Mouse (Mus musculus) midbrain, embryonic 10.5 days (tissue): ENCODE results near the gene Gm37240. TPM values are rescaled to one million over a fixed set of nuclear protein-coding genes. Genes with fewer than 3 reads are reported as not detected.
"Not testable (repeated sequence)": the region's sequence is repeated elsewhere in the genome, so short reads cannot be mapped to it uniquely, and the experiment has no call there.

Source experiments
- DNase-seq: peaks from one replicate; pipeline ENCODE4 v3.0.0-alpha.2; 2017; ENCODE audit warnings: low spot score
- H3K27ac ChIP-seq: fragments of 300-500 bp; sonication (generic); replicated peaks from 2 replicates; pipeline ENCODE4 v1.5.1; 2016; ENCODE audit warnings: mild to moderate bottlenecking
- H3K27me3 ChIP-seq: fragments of 300-500 bp; sonication (generic); 2 replicates; pipeline ENCODE4 v1.6.1; 2016; ENCODE audit warnings: low read depth, mild to moderate bottlenecking; ENCODE audit not compliant: poor library complexity, severe bottlenecking
- H3K36me3 ChIP-seq: fragments of 300-500 bp; sonication (generic); 2 replicates; pipeline ENCODE4 v1.6.1; 2016; ENCODE audit warnings: mild to moderate bottlenecking, moderate library complexity
- H3K4me1 ChIP-seq: fragments of 300-500 bp; sonication (generic); 2 replicates; pipeline ENCODE4 v1.6.1; 2016
- H3K4me3 ChIP-seq: fragments of 300-500 bp; sonication (generic); 2 replicates; pipeline ENCODE4 v1.5.1; 2016; ENCODE audit warnings: mild to moderate bottlenecking, moderate library complexity
- H3K9me3 ChIP-seq: fragments of 300-500 bp; sonication (generic); replicated peaks from 2 replicates; pipeline ENCODE4 v1.6.1; 2016; ENCODE audit warnings: mild to moderate bottlenecking
- WGBS: fragments of 180-500 bp; shearing (Covaris S2); methylation state at CpG from one replicate; pipeline ENCODE4 v1.1.7; 2016; 5-methylcytosine and 5-hydroxymethylcytosine counted together
- polyA plus RNA-seq: library from polyadenylated mRNA; unstranded; fragments of >200 nt; fragmentation: Nextera tagmentation; extraction: Ambion mirVana; gene quantifications from 2 replicates; pipeline ENCODE4 v1.2.1, GENCODE M21; 2016

The Gm37240 gene
- polyA plus RNA-seq, 1 experiment from 2014 or later: 0.44 TPM

DNA sequence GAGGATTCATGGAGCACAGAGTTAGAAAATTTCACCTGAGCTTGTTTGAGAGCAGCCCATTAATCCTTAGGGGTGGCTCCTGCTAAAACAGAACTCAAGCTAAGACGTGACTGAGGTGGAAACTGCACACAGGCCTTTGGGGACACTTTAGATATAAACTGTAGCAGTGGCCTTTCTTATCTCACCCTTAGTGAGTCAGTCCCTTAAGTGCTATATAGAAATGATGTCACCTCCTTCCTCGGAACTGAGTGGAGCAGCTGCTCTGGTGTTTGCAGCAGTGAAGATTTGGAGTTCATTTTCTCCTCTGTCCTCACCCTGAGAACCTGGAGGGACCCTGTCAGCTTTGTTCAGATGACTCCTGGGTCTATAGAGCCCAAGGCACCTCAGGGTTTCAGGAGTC is 298.6 kb downstream of the Gm37240 start:
- Histone ChIP-seq H3K9me3 (no peaks in the 10 kb centered on the region), H3K27ac (no peak overlapping the region), H3K4me1 (no peaks in the 10 kb centered on the region), H3K36me3 (no peaks in the 10 kb centered on the region), H3K4me3 (no peak overlapping the region), H3K27me3 (no peaks in the 10 kb centered on the region)
- DNase-seq: no peak
- WGBS: 80% methylated on average over 2 of the region's 2 CpGs

DNA sequence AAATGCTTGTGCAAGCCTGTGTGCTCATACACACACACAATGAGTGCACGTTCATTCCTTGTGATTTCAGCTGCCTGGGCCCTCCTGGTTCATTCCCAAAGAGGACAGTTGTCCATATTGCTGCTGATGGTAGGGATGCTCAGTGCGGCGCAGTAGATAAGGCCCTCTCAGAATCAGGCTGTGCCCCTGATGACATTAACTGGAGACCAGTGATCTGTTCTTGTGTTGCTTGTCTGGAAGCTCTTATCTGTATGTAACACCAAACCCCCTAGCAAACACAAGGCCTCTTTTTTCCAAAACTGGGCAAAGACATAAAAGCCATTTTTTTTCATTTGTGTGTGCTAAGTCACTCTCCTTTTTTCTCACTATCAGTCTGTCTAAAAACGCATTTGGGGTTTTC is 302.4 kb downstream of the Gm37240 start:
- H3K36me3 ChIP-seq: no peaks in the 10 kb centered on the region
- no peak for DNase-seq
- no peaks in the 10 kb centered on the region for H3K27me3 ChIP-seq
- WGBS: 84% methylated on average over 4 of the region's 4 CpGs
- H3K4me1 ChIP-seq: no peaks in the 10 kb centered on the region
- no peaks in the 10 kb centered on the region for H3K9me3 ChIP-seq
- H3K4me3 ChIP-seq: no peak overlapping the region
- no peak overlapping the region for H3K27ac ChIP-seq

DNA sequence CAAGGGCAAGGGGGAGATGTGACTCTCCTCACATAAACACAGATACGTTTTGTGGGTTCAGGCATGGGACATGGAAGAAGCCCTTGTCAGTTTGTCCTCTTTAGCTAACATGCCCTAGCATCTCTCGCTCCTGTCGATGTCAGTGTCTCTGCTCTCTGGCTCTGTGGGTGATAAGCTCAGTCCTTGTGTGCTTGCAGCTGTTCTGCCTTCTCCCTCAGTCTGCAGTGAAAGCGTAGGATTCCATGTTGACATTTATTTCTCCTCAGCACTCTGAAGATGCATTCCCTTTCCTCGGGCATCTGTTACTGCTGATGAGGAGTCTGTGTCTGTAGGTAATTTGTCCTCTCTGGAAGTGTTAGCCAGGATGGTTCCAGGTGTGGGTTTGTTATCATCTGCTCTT is 304.1 kb downstream of the Gm37240 start:
- WGBS: 88% methylated on average over 5 of the region's 5 CpGs
- Histone ChIP-seq H3K36me3 (no peaks in the 10 kb centered on the region), H3K4me1 (no peaks in the 10 kb centered on the region), H3K27me3 (no peaks in the 10 kb centered on the region), H3K4me3 (no peak overlapping the region), H3K27ac (no peak overlapping the region), H3K9me3 (no peaks in the 10 kb centered on the region)
- no peak for DNase-seq

DNA sequence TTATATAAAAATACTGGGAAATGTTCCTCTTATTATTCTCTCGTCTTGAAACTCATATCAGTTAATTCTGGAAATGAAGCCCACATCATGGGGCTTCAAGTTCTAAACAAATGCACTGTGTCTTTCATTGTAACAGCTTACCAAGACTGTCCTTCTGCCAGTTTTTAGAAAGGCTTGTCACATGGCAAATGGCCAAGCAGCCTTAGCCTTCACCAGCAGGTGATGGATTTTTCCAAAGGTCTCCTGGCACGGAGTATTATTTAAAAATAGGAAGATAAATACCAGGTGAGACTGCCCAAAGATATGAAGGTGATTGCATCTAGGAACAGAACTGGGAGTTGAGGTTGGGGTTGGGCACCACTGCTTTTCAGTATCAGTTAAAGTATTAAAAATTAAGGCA is 304.6 kb downstream of the Gm37240 start:
- H3K9me3 ChIP-seq: no peaks in the 10 kb centered on the region
- no peaks in the 10 kb centered on the region for H3K36me3 ChIP-seq
- H3K27ac ChIP-seq: no peak overlapping the region
- DNase-seq: no peak
- whole genome bisulfite sequencing: 83% methylated on average over 2 of the region's 2 CpGs
- H3K4me3 ChIP-seq: no peak overlapping the region
- no peaks in the 10 kb centered on the region for H3K4me1 ChIP-seq
- H3K27me3 ChIP-seq: no peaks in the 10 kb centered on the region

DNA sequence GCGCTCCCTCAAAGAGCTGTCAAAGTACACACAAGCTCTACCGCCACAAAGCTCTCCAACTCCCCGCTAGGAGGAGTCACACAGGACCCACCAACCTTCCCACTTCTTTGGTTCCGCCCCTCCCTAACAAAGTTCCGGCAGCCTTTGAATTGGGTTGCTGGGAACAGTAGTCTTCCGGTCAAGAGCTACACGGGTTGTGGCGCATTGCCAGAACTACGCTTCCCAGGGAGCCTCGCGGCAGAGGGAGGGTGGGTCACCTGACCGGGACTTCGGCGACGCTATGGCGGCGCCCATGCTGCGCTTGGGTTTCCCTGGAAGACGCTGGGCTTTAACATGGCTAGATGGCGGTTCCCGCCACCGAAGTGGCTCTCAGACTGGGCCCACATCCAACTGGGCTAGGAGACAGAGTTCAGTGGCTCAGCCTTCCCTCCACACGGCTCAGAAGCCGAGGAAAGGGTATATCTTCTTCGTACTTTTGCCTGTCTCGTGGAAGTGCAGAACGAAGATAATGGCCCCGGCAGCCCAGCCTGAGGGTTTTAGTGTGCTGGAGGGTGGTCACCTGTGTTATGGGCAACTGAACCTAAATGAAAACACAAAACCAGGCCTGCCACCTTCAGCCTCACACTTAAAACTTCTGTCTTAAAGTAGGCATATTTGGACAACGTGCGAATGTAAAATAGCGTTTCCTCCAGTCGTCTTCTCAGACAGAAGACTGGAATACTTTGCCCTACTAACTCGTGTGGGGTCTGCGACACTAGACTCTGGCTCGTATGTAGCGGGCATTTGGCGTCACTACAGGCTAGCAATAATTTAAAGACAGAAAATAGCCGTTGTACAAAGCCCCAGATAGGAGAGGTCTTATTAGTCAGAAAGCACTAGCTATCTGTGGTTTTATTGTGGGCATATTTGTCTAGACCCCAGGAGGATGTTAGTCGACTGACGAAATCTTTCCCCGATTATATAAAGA is 313.2 kb downstream of the Gm37240 start, which contains the start of gene Gatb:
Gene Gatb (plus strand): TSS at position 256 of the 967 bp plus-strand sequence.
- no peaks in the 10 kb centered on the region for H3K36me3 ChIP-seq
- 4% methylated on average over 41 of the region's 41 CpGs for whole genome bisulfite sequencing
- no peaks in the 10 kb centered on the region for H3K27me3 ChIP-seq
- H3K4me1 ChIP-seq: peaks cover 6% of the 10 kb centered on the region
- H3K4me3 ChIP-seq: peak within 1 kb of the TSS; percentile 84
- no peaks in the 10 kb centered on the region for H3K9me3 ChIP-seq
- peak within 1 kb of the TSS; percentile 92 for H3K27ac ChIP-seq
- peak; percentile 96 for DNase-seq

DNA sequence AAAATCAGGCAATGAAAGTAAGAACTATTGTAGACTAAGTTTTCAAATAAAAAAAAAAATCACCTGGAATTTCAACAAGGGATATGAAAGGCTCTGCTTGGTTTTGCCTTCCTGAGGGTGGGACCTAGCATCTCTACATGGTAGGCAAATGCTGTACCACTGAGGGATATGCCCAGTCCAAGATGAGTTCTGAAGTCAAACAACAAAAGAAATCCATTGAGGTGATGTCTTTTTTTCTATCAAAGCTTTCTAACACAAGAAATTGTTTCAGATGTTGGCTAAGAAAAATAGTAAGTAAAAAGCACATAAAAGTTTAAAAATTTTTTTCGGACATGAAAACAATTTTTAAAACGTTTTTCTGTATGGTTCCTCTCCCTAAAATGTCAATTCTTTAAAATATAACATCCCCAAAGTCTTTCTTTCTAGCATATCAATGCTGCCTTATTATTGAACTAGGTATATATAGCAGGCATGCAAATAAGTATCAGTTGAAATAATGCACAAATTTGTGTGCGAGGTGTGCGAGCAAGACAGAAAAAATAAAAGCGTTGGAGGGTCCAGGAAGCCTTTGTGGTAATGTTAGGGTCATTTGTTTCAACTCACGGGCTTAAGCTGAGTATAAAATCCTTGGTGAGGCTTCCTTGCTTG is 314.0 kb downstream of the Gm37240 start:
- WGBS: 24% methylated on average over 6 of the region's 6 CpGs
- Histone ChIP-seq H3K9me3 (no peaks in the 10 kb centered on the region), H3K4me1 (peaks cover 6% of the 10 kb centered on the region), H3K27me3 (no peaks in the 10 kb centered on the region), H3K36me3 (no peaks in the 10 kb centered on the region), H3K27ac (peak overlapping the region; percentile 92), H3K4me3 (peak overlapping the region; percentile 84)
- no peak for DNase-seq

DNA sequence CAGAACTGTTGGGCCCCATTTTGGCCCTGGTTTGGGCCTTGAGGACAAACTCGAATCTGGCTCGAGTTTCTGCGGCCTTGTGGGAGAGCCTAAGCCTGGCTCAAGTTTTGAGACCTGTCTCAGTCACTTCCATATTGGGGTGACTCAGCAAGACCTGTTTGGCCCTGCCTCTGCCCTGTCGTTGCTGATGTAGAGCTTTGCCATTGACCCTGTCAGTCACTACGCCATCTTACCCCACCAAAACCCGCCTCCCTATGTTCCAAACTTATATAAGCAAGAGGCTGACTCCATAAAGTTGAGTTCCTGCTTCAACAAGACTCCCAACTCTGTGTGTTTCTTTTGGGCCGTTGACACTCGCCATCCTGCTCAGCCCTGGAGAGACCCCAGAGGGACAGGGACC is 314.8 kb downstream of the Gm37240 start:
- not testable (repeated sequence) for H3K27me3 ChIP-seq, H3K4me3 ChIP-seq, DNase-seq, H3K27ac ChIP-seq, H3K9me3 ChIP-seq, H3K4me1 ChIP-seq, H3K36me3 ChIP-seq
- 92% methylated on average over 8 of the region's 8 CpGs for WGBS

DNA sequence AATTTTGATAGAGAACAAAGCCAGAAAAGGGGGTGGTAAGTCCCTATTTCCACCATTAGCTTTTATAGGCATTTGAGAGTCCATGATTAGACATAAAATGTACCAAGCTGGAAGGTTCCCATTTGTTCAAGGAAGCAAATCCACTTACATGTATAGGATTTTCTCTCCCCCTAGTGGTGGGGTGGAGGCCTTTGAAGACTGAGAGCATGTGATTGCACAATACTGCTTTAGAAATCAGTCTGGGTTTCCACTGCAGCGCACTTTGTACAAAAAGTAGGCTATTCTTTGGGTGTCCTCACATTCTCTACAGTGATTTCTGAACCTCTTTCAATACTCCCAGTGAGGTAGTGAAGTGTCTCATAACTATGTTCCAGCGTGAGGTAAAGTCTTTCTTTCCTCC is 316.0 kb downstream of the Gm37240 start:
- no peaks in the 10 kb centered on the region for H3K36me3 ChIP-seq
- H3K27me3 ChIP-seq: no peaks in the 10 kb centered on the region
- no peak overlapping the region for H3K4me3 ChIP-seq
- H3K4me1 ChIP-seq: peaks cover 6% of the 10 kb centered on the region
- no peak overlapping the region for H3K27ac ChIP-seq
- DNase-seq: peak; percentile 32
- WGBS: 76% methylated on average over 2 of the region's 2 CpGs
- H3K9me3 ChIP-seq: no peaks in the 10 kb centered on the region

DNA sequence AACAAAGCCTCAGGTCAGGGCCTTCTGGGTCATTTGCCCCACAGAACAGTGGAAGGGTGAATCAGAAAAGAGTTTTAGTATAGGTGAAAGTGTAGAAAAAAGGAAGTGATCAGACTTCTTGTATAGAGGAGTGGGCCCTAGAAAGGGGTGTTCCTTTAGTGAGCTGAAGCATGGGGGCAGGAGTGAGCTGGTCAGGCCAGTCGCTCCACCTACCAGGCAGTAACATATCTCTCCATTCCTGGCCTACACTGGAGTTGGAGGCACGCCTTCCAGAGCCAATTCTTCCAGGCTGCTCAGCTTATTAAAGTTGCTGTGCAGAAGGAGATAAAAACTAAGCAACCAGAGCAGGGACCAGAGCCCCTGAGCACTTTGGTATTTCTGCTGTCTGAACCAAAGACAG is 322.7 kb downstream of the Gm37240 start:
- H3K4me3 ChIP-seq: no peak overlapping the region
- no peak for DNase-seq
- WGBS: 50% methylated on average over 2 of the region's 2 CpGs
- H3K36me3 ChIP-seq: no peaks in the 10 kb centered on the region
- no peaks in the 10 kb centered on the region for H3K9me3 ChIP-seq
- H3K4me1 ChIP-seq: no peaks in the 10 kb centered on the region
- no peaks in the 10 kb centered on the region for H3K27me3 ChIP-seq
- no peak overlapping the region for H3K27ac ChIP-seq

DNA sequence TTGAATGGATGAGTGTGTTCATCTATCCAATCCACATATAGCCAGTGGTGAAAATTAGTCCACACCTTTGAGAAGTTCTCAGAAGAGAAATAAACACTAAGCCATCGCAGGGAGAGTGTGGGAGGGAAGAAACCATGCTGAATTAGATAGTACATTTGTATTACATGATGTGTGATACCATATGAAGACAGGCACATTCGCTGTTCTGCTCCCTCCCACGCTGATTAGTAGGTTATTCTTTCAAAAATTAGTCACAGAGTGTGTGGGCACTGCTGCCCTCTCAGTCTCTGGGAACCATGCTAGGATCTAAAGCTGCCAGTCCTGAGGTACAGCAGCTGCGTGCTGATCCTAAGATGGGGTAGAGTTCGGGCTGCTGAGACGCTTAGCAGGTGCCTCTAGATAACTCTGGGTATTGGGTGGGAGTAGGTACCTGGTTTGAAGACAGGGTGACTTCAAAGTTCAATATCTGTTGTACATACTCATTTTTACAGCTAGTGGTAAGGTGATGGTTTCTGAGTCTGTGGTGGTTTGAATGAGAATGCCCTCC is 333.5 kb downstream of the Gm37240 start:
- H3K36me3 ChIP-seq: no peaks in the 10 kb centered on the region
- 88% methylated on average over 6 of the region's 6 CpGs for WGBS
- no peaks in the 10 kb centered on the region for H3K27me3 ChIP-seq
- no peak overlapping the region for H3K4me3 ChIP-seq
- DNase-seq: no peak
- H3K4me1 ChIP-seq: peaks cover 10% of the 10 kb centered on the region
- no peak overlapping the region for H3K27ac ChIP-seq
- no peaks in the 10 kb centered on the region for H3K9me3 ChIP-seq

DNA sequence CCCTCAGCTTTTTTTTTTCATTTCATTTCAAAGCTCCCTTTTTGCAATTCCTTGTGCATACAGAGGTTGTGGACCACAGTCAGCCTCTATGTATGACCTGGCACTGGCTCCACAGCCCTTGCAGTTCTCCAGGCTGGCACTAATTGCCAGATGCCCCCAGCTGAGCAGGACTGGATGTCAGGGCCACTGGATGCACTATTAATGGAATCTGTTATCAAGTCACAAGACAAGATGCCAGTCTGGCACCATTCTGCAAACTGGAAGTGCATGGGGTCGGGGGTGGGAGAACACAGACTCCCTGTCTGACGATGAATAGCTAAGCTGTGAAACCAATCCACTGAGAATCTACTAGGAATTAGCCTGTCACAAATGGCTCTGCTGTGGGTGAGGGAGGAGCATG is 336.0 kb downstream of the Gm37240 start:
- DNase-seq: no peak
- Histone ChIP-seq H3K36me3 (no peaks in the 10 kb centered on the region), H3K27me3 (no peaks in the 10 kb centered on the region), H3K9me3 (no peaks in the 10 kb centered on the region), H3K4me3 (no peak overlapping the region), H3K4me1 (peaks cover 10% of the 10 kb centered on the region), H3K27ac (no peak overlapping the region)
- WGBS: 73% methylated on average over 2 of the region's 2 CpGs

DNA sequence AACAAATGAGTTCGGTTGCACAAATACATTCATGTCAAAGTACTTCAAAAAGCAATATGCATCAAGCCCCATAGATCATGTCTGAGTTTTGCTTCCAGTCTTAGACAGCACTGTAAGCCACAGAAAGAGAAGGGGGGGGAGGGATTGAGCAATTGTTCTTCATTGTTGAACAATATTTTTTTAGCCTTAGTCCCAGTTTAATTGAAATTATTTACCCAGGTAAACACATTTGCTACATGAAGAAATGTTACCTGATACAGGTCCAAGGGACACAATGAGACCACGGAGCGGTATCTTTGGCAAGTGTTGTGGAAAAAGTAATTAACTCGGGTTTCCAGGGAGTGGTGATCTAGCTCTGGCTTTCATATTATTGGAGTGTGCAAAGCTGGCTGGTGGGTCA is 337.0 kb downstream of the Gm37240 start:
- WGBS: 85% methylated on average over 4 of the region's 4 CpGs
- Histone ChIP-seq H3K36me3 (no peaks in the 10 kb centered on the region), H3K9me3 (no peaks in the 10 kb centered on the region), H3K4me3 (no peak overlapping the region), H3K27ac (no peak overlapping the region), H3K27me3 (no peaks in the 10 kb centered on the region), H3K4me1 (peaks cover 10% of the 10 kb centered on the region)
- DNase-seq: no peak

DNA sequence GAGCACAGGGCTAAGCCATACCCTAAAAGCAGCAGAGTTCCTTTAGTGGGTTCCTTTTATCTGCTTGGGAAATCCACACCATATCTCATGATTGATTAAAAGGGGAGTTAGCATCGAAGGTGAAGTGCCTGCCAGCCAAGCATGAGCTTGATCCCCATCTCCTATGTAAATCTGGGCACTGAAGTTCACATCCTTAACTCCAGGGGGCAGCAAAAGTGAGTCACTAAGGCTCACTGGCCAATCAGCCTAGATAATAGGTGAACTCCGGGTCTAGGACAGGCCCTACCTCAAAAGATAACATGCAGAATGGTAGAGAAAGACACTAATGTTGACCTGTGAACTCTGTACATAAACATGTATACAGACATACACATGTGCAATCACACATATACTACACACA is 343.7 kb downstream of the Gm37240 start:
- WGBS: 60% methylated on average over 2 of the region's 2 CpGs

More for the DNA sequence above, 343.7 kb downstream of the Gm37240 start:
- H3K4me1 ChIP-seq: no peaks in the 10 kb centered on the region
- H3K4me3 ChIP-seq: no peak overlapping the region
- DNase-seq: no peak
- H3K36me3 ChIP-seq: no peaks in the 10 kb centered on the region
- H3K27me3 ChIP-seq: no peaks in the 10 kb centered on the region
- H3K9me3 ChIP-seq: no peaks in the 10 kb centered on the region
- no peak overlapping the region for H3K27ac ChIP-seq
